Mouse (Mus musculus): ENCODE results near the gene Uba7. TPM values are rescaled to one million over a fixed set of nuclear protein-coding genes. Genes with fewer than 3 reads are reported as not detected.
"Not testable (repeated sequence)": the region's sequence is repeated elsewhere in the genome, so short reads cannot be mapped to it uniquely, and the experiment has no call there.

The Uba7 gene
- polyA plus RNA-seq, 1 experiment from 2014 or later: 33.2 TPM

- no peak overlapping the region for H3K4me3 ChIP-seq (ENCODE audit: low read depth, low read length)
- no peaks in the 10 kb centered on the region for H3K9me3 ChIP-seq (ENCODE audit: low read length)
- no peaks in the 10 kb centered on the region for H3K36me3 ChIP-seq (ENCODE audit: insufficient read depth, low read length)
- no peaks in the 10 kb centered on the region; the same call in 1 of the 2 replicates for H3K4me1 ChIP-seq (ENCODE audit: insufficient read depth, low read depth, low read length)
- no peak overlapping the region for H3K4me2 ChIP-seq (replicated peaks; ENCODE audit: low read depth, low read length)
- no peak overlapping the region for H3K27ac ChIP-seq (ENCODE audit: low read length)
- TF ChIP-seq CTCF (IDR thresholded peaks at IDR 0.05) (no peak), EP300 (IDR thresholded peaks at IDR 0.05) (no peak)
- DNase-seq (ENCODE audit: low spot score): no peak
- ATAC-seq: no peak
- H3K9ac ChIP-seq (replicated peaks; ENCODE audit: low read depth): no peak overlapping the region
- no peaks in the 10 kb centered on the region for H3K27me3 ChIP-seq (replicated peaks; ENCODE audit: insufficient read depth, low read length)
Measured at GRCm38 (mm10) chr9:108010385-108010784, 35.1 kb downstream of the Uba7 start.

- DNase-seq (ENCODE audit: low spot score); H3K9ac ChIP-seq (replicated peaks; ENCODE audit: low read depth); H3K27ac ChIP-seq (ENCODE audit: low read length); H3K9me3 ChIP-seq (ENCODE audit: low read length); H3K27me3 ChIP-seq (replicated peaks; ENCODE audit: insufficient read depth, low read length); ATAC-seq; H3K4me2 ChIP-seq (replicated peaks; ENCODE audit: low read depth, low read length); H3K36me3 ChIP-seq (ENCODE audit: insufficient read depth, low read length); H3K4me1 ChIP-seq (ENCODE audit: insufficient read depth, low read depth, low read length); H3K4me3 ChIP-seq (ENCODE audit: low read depth, low read length): not testable (repeated sequence)
- peak; percentile 26; the same call in 1 of the 2 replicates for TF ChIP-seq CTCF (IDR thresholded peaks at IDR 0.05)
- 100% methylated on average over 2 of the region's 2 CpGs for WGBS
Measured at GRCm38 (mm10) chr9:108013577-108013976, 38.3 kb downstream of the Uba7 start.

GRCm38 (mm10) chr9:108017127-108017526 lies 41.8 kb downstream of the Uba7 start:
- Histone ChIP-seq H3K4me3 (ENCODE audit: low read depth, low read length) (no peak overlapping the region), H3K9me3 (ENCODE audit: low read length) (no peaks in the 10 kb centered on the region), H3K4me1 (ENCODE audit: insufficient read depth, low read depth, low read length) (no peaks in the 10 kb centered on the region), H3K9ac (replicated peaks; ENCODE audit: low read depth) (no peak overlapping the region), H3K27ac (ENCODE audit: low read length) (no peak overlapping the region), H3K27me3 (replicated peaks; ENCODE audit: insufficient read depth, low read length) (no peaks in the 10 kb centered on the region), H3K36me3 (ENCODE audit: insufficient read depth, low read length) (no peaks in the 10 kb centered on the region), H3K4me2 (replicated peaks; ENCODE audit: low read depth, low read length) (no peak overlapping the region)
- WGBS: 86% methylated on average over 3 of the region's 3 CpGs
- ATAC-seq (no peak), DNase-seq (ENCODE audit: low spot score) (no peak)
- no peak for TF ChIP-seq CTCF (IDR thresholded peaks at IDR 0.05)
- no peak for TF ChIP-seq EP300 (IDR thresholded peaks at IDR 0.05)

- no peak for ATAC-seq
- H3K4me3 ChIP-seq (ENCODE audit: low read depth, low read length): no peak overlapping the region
- H3K9ac ChIP-seq (replicated peaks; ENCODE audit: low read depth): no peak overlapping the region
- H3K27me3 ChIP-seq (replicated peaks; ENCODE audit: insufficient read depth, low read length): no peaks in the 10 kb centered on the region
- no peak overlapping the region for H3K4me2 ChIP-seq (replicated peaks; ENCODE audit: low read depth, low read length)
- no peaks in the 10 kb centered on the region for H3K4me1 ChIP-seq (ENCODE audit: insufficient read depth, low read depth, low read length)
- TF ChIP-seq EP300 (IDR thresholded peaks at IDR 0.05) (no peak), CTCF (IDR thresholded peaks at IDR 0.05) (no peak)
- 91% methylated on average over 1 of the region's 1 CpGs for WGBS
- peaks cover 8% of the 10 kb centered on the region for H3K36me3 ChIP-seq (ENCODE audit: insufficient read depth, low read length)
- H3K27ac ChIP-seq (ENCODE audit: low read length): no peak overlapping the region
- H3K9me3 ChIP-seq (ENCODE audit: low read length): no peaks in the 10 kb centered on the region
- no peak for DNase-seq (ENCODE audit: low spot score)
Measured at GRCm38 (mm10) chr9:108020741-108021140, 45.4 kb downstream of the Uba7 start.

- no peak for DNase-seq (ENCODE audit: low spot score)
- no peak for TF ChIP-seq CTCF (IDR thresholded peaks at IDR 0.05)
- no peak for TF ChIP-seq EP300 (IDR thresholded peaks at IDR 0.05)
- no peaks in the 10 kb centered on the region for H3K27me3 ChIP-seq (replicated peaks; ENCODE audit: insufficient read depth, low read length)
- H3K4me1 ChIP-seq (ENCODE audit: insufficient read depth, low read depth, low read length): no peaks in the 10 kb centered on the region
- H3K4me3 ChIP-seq (ENCODE audit: low read depth, low read length): no peak overlapping the region
- peaks cover 15% of the 10 kb centered on the region for H3K36me3 ChIP-seq (ENCODE audit: insufficient read depth, low read length)
- H3K27ac ChIP-seq (ENCODE audit: low read length): no peak overlapping the region
- no peak overlapping the region for H3K4me2 ChIP-seq (replicated peaks; ENCODE audit: low read depth, low read length)
- H3K9me3 ChIP-seq (ENCODE audit: low read length): no peaks in the 10 kb centered on the region
- H3K9ac ChIP-seq (replicated peaks; ENCODE audit: low read depth): no peak overlapping the region
- WGBS: 81% methylated on average over 3 of the region's 3 CpGs
- no peak for ATAC-seq
Measured at GRCm38 (mm10) chr9:108023216-108023615, 47.9 kb downstream of the Uba7 start.

- 83% methylated on average over 3 of the region's 3 CpGs for WGBS
- no peak overlapping the region for H3K4me3 ChIP-seq (ENCODE audit: low read depth, low read length)
- no peak overlapping the region for H3K9ac ChIP-seq (replicated peaks; ENCODE audit: low read depth)
- H3K36me3 ChIP-seq (ENCODE audit: insufficient read depth, low read length): peaks cover 17% of the 10 kb centered on the region
- no peaks in the 10 kb centered on the region for H3K9me3 ChIP-seq (ENCODE audit: low read length)
- no peak overlapping the region for H3K27ac ChIP-seq (ENCODE audit: low read length)
- no peaks in the 10 kb centered on the region for H3K27me3 ChIP-seq (replicated peaks; ENCODE audit: insufficient read depth, low read length)
- DNase-seq (ENCODE audit: low spot score) (peak; percentile 42), ATAC-seq (no peak)
- no peak overlapping the region for H3K4me2 ChIP-seq (replicated peaks; ENCODE audit: low read depth, low read length)
- no peaks in the 10 kb centered on the region for H3K4me1 ChIP-seq (ENCODE audit: insufficient read depth, low read depth, low read length)
- TF ChIP-seq EP300 (IDR thresholded peaks at IDR 0.05): no peak
- peak; percentile 41; the same call in 1 of the 2 replicates for TF ChIP-seq CTCF (IDR thresholded peaks at IDR 0.05)
Measured at GRCm38 (mm10) chr9:108026584-108026983, 51.3 kb downstream of the Uba7 start.

GRCm38 (mm10) chr9:108027867-108028266 lies 52.6 kb downstream of the Uba7 start:
- Histone ChIP-seq H3K27me3 (replicated peaks; ENCODE audit: insufficient read depth, low read length) (no peaks in the 10 kb centered on the region), H3K4me1 (ENCODE audit: insufficient read depth, low read depth, low read length) (no peaks in the 10 kb centered on the region), H3K9me3 (ENCODE audit: low read length) (no peaks in the 10 kb centered on the region), H3K36me3 (ENCODE audit: insufficient read depth, low read length) (peaks cover 17% of the 10 kb centered on the region), H3K27ac (ENCODE audit: low read length) (no peak overlapping the region), H3K9ac (replicated peaks; ENCODE audit: low read depth) (no peak overlapping the region), H3K4me2 (replicated peaks; ENCODE audit: low read depth, low read length) (no peak overlapping the region), H3K4me3 (ENCODE audit: low read depth, low read length) (no peak overlapping the region)
- TF ChIP-seq EP300 (IDR thresholded peaks at IDR 0.05): no peak
- TF ChIP-seq CTCF (IDR thresholded peaks at IDR 0.05): peak; percentile 29; the same call in 1 of the 2 replicates
- no peak for DNase-seq (ENCODE audit: low spot score)
- ATAC-seq: no peak
- 96% methylated on average over 3 of the region's 3 CpGs for WGBS
